Mouse (Mus musculus): ENCODE measurements at regions not wholly inside any gene's neighbourhood (a gene's known extent, or its start where the extent isn't known, plus 50 kb on each side); places are given as distances from the start of the nearest gene placed in this dataset.

GRCm38 (mm10) chr4:125305766-125306165 is 178.1 kb upstream of the Zc3h12a start:
- TF ChIP-seq GATA1 (IDR thresholded peaks at IDR 0.05; ENCODE audit: borderline replicate concordance, low read length): no peak
- TF ChIP-seq FLI1 (IDR thresholded peaks at IDR 0.05; ENCODE audit: low read length): no peak

All from megakaryocyte, embryonic 14.5 days (primary cell).